Mouse (Mus musculus) lung, adult 18-20 months (tissue): Measurements from ENCODE around the gene Tuba3b.
A peak's percentile ranks its signal among the peaks of the same experiment; 100 is the strongest.

Experiments
- DNase-seq, 2 experiments: peaks; one replicate each; pipeline ENCODE4 v3.0.0; 2022; ENCODE audit warnings: mixed read lengths in 2 of 2

Gene Tuba3b

GRCm38 (mm10) chr6:145615666-145616210, at the start of gene Tuba3b:
Tuba3b (plus strand) TSS chr6:145615757.
- DNase-seq = no peak

DNA sequence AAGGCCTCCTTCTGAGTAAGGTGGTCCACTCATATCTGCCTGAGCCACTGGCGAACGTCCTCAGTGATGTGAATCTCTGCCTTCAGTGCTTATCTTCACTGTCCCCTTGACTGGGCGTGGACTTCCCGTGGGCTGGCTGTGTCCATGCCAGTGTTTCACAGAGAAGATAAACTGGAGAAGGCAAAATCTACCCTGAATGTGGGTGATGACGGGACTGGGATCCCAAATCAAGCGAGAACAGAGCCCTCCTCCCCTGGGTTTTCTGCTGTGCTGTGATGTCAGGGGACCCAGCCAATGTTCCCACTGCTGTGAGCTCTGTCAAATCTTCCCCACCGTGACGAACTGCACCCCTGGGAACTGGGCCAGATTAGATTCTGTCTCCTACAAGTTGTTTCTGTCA, 48.3 kb upstream of the Tuba3b start:
- peak; percentile 49 to 70 for DNase-seq

- DNase-seq = no peak
These were observed 47.7 kb upstream of the Tuba3b start for GRCm38 (mm10) chr6:145567832-145568231.

- peak; percentile 34 to 66 for DNase-seq
These were observed 46.9 kb upstream of the Tuba3b start for GRCm38 (mm10) chr6:145568701-145569100.

DNA sequence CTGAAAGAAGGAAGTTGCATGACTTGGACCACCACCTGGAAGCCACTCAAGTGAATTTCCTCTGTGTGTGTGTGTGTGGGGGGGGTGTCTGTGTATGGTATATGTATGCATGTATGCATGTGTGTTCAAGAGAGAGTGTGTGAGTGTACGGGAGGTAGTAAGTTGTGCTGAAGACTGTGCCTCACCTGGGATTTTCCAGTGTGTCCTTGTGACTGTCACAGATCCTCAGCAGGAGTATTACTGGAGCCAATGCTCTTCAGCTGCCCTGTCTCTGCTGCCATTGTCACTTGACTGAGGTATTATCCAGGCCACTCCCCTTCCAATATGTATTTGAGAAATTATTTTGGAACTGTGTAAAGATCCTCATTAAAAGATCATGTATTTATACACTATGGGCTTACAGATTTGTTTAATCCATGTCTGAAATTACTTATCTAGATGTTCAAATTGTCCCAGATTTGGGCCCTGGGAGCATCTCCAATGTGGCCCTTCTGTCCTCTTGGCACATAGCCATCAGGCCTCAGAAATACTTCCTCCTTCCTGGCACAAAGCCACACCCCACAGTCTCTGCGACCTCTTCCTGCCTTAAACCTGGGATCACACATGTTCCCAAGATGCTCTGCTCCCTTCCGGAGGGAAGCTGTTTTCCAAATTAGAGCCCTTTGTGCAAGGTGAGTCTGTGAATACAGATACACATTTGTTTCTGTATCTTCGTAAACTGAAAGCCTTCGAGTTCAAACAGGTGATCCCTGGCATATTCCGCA, 42.1 kb upstream of the Tuba3b start:
- DNase-seq = no peak

- no peak for DNase-seq
These were observed 38.8 kb upstream of the Tuba3b start for GRCm38 (mm10) chr6:145576762-145577161.

- DNase-seq = peak in 1 of 2 experiments; percentile 24
These were observed 36.9 kb upstream of the Tuba3b start for GRCm38 (mm10) chr6:145578457-145579185.

- no peak for DNase-seq
These were observed 35.8 kb upstream of the Tuba3b start for GRCm38 (mm10) chr6:145579761-145580160.

- no peak for DNase-seq
These were observed 34.0 kb upstream of the Tuba3b start for GRCm38 (mm10) chr6:145581366-145582170.

DNA sequence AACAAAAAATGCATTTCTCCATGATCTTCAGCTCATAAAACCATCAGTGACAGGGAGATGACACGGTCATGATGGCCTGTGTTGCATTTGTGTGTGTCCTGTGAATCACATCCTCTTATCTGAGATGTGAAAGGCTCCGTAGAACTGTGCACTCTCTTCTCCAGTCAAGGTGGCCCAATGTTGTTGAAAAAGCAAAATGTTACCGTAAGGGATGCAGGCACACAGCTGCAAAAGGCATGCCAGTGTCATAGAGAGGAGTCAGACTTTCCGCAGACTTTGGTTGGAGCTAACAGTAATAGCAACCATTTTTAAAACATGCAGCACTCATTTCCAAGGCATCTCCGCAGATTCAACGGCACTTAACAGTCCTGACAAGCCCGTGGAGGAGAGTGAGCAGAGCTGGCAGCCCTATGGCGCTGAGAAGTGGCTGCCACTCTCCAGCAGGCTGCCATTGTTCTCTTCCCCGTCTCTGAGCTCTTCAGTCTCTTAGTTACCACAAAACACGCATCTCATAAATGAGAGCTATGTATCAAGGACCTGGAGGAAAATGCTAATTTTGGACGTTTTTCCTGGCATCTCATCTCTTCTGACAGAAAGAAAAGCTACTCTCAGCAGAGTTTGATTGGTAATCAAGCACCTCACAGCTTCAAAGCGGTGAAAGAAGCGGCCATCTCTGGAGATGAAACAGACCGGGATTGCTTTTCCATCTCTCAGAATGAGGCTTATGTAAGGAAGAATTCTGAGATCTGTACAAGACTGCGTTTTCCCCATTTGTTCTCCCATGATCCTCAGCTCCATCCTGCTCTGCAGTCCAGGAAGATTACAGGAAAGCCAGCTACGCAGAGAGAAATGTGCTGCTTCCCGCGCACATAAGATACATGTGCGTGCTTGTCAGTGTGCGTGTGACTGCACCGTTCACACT, 30.2 kb upstream of the Tuba3b start:
- DNase-seq = no peak

GRCm38 (mm10) chr6:145590501-145591293, 24.9 kb upstream of the Tuba3b start:
- no peak for DNase-seq

- DNase-seq = no peak
These were observed 24.0 kb upstream of the Tuba3b start for GRCm38 (mm10) chr6:145591578-145591977.

DNA sequence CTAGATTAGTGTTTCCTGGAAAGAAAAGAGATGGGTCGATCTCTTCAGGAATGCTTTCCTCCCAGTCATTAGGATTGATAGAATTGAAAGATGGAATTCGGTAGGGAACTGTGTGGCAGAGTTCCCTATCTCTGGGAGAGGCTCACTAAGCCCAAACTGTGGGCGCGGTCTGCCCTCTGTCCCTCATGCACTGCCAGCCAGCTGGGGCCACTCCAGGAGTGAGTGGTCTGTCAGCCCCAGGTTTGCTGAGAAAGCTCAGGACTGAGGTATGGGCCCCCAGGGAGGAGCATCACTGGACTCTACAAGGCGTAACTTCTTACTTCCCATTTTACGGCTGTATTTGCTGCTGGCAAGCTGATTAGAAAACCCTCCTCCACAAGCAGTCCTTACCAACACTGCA, 23.5 kb upstream of the Tuba3b start:
- DNase-seq = no peak

DNA sequence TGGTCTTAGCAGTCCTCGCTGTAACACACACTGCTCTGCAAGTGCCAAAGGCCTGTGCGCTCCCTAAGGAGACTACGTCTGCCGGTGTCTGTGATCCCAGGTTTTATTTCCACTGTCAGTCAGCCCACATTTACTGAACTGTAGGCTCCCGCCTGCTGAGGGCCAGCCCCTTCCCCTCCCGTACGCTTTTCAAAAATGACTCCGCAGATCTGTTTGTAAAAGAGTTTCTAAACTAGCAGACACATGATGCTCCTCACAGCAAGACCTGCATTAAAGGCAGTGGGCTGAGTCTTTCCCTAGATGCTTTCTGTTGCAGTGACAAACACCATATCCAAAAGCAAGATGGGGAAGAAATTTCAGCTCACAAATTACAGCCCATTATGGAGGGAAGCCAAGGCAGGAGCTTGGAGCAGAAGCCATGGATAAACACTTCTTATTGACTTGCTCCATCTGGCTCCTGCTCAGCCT, 23.0 kb upstream of the Tuba3b start:
- DNase-seq = no peak

GRCm38 (mm10) chr6:145593991-145594390, 21.6 kb upstream of the Tuba3b start:
- no peak for DNase-seq

DNA sequence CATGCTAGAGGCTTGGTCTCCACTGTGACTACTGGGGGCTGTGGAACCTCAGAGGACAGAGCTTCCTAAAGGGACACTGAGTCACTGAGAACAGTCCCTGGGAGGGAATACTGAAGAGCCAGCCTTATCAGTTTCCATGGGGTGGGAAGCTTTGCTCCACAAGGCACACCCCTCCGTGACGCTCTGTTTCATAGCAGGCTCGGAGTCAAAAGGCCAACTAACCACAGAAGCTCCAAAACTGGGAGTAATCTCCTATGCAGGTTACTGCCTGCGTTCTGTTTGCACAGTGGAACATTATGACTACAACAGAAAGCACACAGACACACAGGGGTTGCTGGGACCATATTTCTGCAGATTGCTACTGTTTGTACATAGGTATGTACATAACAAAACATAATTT, 19.7 kb upstream of the Tuba3b start:
- DNase-seq = no peak

DNA sequence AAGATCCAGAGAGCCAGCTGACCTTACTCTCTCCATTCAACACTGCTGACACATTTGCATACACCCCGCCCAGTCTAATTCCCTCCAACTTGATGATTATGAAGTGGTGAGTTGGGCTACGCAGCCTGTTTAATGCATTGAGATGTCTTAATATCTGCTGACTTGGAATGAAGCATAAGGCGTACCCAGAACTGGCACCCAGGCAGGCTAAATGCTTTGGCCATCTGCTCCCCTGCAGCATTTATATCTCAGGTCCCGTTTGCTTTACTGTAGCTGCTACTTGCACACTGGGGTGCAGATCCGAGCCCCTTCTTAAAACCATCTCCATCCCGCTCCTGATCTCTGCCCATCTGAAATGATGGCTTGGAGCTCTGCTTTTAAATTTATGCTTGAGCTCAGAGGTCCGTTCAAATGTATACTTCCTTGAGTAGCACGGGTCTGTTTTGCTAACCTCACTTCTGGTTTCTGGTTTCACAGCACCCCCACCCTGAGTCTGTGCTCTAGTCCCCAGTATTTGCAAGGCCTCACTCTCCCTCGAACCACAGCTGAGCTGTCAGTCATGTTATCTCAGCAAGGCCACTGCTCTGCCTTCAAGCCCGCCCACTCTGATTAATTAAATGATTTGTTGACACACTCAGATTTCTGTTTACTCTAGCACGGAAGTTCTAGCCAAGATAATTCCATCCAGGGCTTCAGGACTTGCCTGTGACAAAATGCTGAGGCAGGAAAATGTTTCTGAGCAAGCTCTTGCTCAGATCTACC, 16.6 kb upstream of the Tuba3b start:
- DNase-seq = peak; percentile 13 to 51

DNA sequence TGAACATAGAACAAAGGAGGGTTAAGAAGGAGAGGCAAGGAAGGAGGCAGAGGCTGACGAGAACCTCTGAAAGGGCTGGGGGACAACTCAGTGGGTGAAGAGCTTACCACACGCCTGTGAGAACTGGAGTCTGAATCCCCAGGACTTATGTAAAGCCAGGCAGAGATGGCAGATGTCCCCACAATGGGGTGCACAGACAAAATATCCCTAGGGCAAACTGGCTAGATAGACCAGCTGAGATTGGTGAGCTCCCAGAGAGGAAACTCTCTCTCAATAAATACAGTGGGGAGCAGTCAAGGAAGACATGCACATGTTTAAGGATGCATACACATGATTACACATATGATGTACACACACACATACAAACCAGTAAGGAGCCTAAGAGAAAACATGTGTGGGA, 11.4 kb upstream of the Tuba3b start:
- DNase-seq = no peak

DNA sequence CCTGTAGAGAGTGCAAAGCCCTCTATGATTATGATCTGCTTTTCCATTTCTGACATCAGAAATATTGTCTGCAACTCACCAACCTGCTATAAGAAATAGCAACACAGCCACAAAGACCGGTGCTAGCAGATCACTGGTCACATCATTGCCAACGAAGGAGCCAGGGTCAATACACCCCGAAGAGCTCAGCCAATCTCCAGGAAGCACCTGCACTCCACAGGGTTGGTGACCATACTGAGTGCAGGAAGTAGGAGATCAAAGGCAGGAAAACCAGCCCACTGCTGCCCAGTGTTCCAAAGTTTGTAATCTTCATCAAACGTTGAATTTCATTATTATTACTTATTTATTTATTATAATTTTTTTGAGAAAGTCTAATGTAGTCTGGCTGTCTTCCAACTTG, 10.9 kb upstream of the Tuba3b start:
- DNase-seq = peak in 1 of 2 experiments; percentile 10

GRCm38 (mm10) chr6:145605203-145605602, 10.4 kb upstream of the Tuba3b start:
- no peak for DNase-seq
